Mouse (Mus musculus) liver, adult 2 months (tissue): ENCODE measurements around the gene Ehbp1. TPM values are rescaled to one million over a fixed set of nuclear protein-coding genes. Genes with fewer than 3 reads are reported as not detected.

Experiments used
- DNase-seq: peaks from one replicate; pipeline ENCODE4 v3.0.0-alpha.2; 2011; ENCODE audit warnings: low read depth, low spot score; ENCODE audit errors: extremely low read depth
- H3K27ac ChIP-seq: fragments of 200-500 bp; replicated peaks from 2 replicates; pipeline ENCODE4 v1.5.1; 2012; ENCODE audit warnings: low read depth, mild to moderate bottlenecking, control low read depth, inconsistent platforms, low read length; ENCODE audit not compliant: insufficient read depth
- H3K27me3 ChIP-seq: fragments of 200-500 bp; 2 replicates; pipeline ENCODE4 v1.6.1; 2012; ENCODE audit warnings: mild to moderate bottlenecking, moderate library complexity, low read length, inconsistent platforms; ENCODE audit not compliant: control insufficient read depth, insufficient read depth
- H3K36me3 ChIP-seq: fragments of 200-500 bp; 2 replicates; pipeline ENCODE4 v1.6.1; 2012; ENCODE audit warnings: low read length, inconsistent platforms; ENCODE audit not compliant: control insufficient read depth, insufficient read depth
- H3K4me1 ChIP-seq: fragments of 200-500 bp; 2 replicates; pipeline ENCODE4 v1.6.1; 2011; ENCODE audit warnings: low read length; ENCODE audit not compliant: control insufficient read depth, insufficient read depth
- H3K4me3 ChIP-seq: fragments of 200-500 bp; 2 replicates; pipeline ENCODE4 v1.5.1; 2011; ENCODE audit warnings: low read depth, mild to moderate bottlenecking, control low read depth, low read length, moderate library complexity; ENCODE audit not compliant: insufficient read depth
- H3K79me2 ChIP-seq: fragments of 200-500 bp; 2 replicates; pipeline ENCODE4 v1.6.1; 2012; ENCODE audit warnings: inconsistent platforms, mild to moderate bottlenecking, low read length, moderate library complexity; ENCODE audit not compliant: control insufficient read depth, insufficient read depth
- H3K9ac ChIP-seq: fragments of 200-500 bp; 2 replicates; pipeline ENCODE4 v1.6.1; 2012; ENCODE audit warnings: low read depth, mild to moderate bottlenecking, control low read depth, inconsistent platforms, low read length
- CTCF ChIP-seq: fragments of 200-500 bp; IDR thresholded peaks from 2 replicates; pipeline ENCODE4 v1.5.1; 2011; ENCODE audit warnings: low read depth, low read length, control low read depth
- POLR2A ChIP-seq: fragments of 200-500 bp; IDR thresholded peaks from 2 replicates; pipeline ENCODE4 v1.6.1; 2011; ENCODE audit warnings: low read length, control low read depth; ENCODE audit not compliant: insufficient read depth; ENCODE audit errors: extremely low read depth
- WGBS: fragments of 180-500 bp; shearing (Covaris S2); methylation state at CpG from one replicate; pipeline ENCODE4 v1.1.7; 2018; 5-methylcytosine and 5-hydroxymethylcytosine counted together
- polyA plus RNA-seq: library from polyadenylated mRNA; depleted of rRNA; stranded (reverse); fragments of >200 nt; gene quantifications from 2 replicates; pipeline ENCODE4 v1.2.3, GENCODE M21; 2012
- total RNA-seq: library from RNA; depleted of rRNA; stranded (reverse); fragments of >200 nt; gene quantifications from 2 replicates; pipeline ENCODE4 v1.2.3, GENCODE M21; 2014

Ehbp1 gene
- total and polyA plus RNA-seq, 2 experiments = 1.3 to 9.5 TPM

- Histone ChIP-seq H3K27ac (no peak overlapping the region), H3K4me1 (no peaks in the 10 kb centered on the region), H3K4me3 (no peak overlapping the region), H3K27me3 (no peaks in the 10 kb centered on the region), H3K9ac (no peak overlapping the region), H3K36me3 (no peaks in the 10 kb centered on the region), H3K79me2 (no peaks in the 10 kb centered on the region; the same call in 1 of the 2 replicates)
- no peak for DNase-seq
- TF ChIP-seq POLR2A (no peak), CTCF (no peak)
- 90% methylated on average over 2 of the region's 2 CpGs for WGBS
These were observed 92.7 kb downstream of the Ehbp1 start for GRCm38 (mm10) chr11:22249363-22249762.

- no peak for TF ChIP-seq CTCF
- no peak for TF ChIP-seq POLR2A
- no peak for DNase-seq
- H3K27ac ChIP-seq = no peak overlapping the region
These were observed 94.4 kb downstream of the Ehbp1 start for GRCm38 (mm10) chr11:22247736-22248135.

GRCm38 (mm10) chr11:22247069-22247468, 95.0 kb downstream of the Ehbp1 start:
- Histone ChIP-seq H3K79me2 (no peaks in the 10 kb centered on the region; the same call in 1 of the 2 replicates), H3K36me3 (no peaks in the 10 kb centered on the region), H3K4me3 (no peak overlapping the region), H3K27ac (no peak overlapping the region), H3K27me3 (no peaks in the 10 kb centered on the region), H3K4me1 (no peaks in the 10 kb centered on the region), H3K9ac (no peak overlapping the region)
- TF ChIP-seq CTCF = no peak
- no peak for TF ChIP-seq POLR2A
- no peak for DNase-seq

More at GRCm38 (mm10) chr11:22247736-22248135, 94.4 kb downstream of the Ehbp1 start:
- Histone ChIP-seq H3K4me3 (no peak overlapping the region), H3K4me1 (no peaks in the 10 kb centered on the region), H3K36me3 (no peaks in the 10 kb centered on the region), H3K79me2 (no peaks in the 10 kb centered on the region; the same call in 1 of the 2 replicates), H3K27me3 (no peaks in the 10 kb centered on the region), H3K9ac (no peak overlapping the region)
- 78% methylated on average over 4 of the region's 4 CpGs for WGBS

GRCm38 (mm10) chr11:22235558-22235957, 106.5 kb downstream of the Ehbp1 start:
- H3K4me1 ChIP-seq = no peaks in the 10 kb centered on the region
- WGBS = 85% methylated on average over 5 of the region's 5 CpGs
- H3K79me2 ChIP-seq = no peaks in the 10 kb centered on the region
- TF ChIP-seq CTCF = no peak
- TF ChIP-seq POLR2A = no peak
- no peak overlapping the region for H3K27ac ChIP-seq
- DNase-seq = no peak
- no peaks in the 10 kb centered on the region for H3K27me3 ChIP-seq
- H3K4me3 ChIP-seq = no peak overlapping the region
- H3K9ac ChIP-seq = no peak overlapping the region
- peaks cover 4% of the 10 kb centered on the region for H3K36me3 ChIP-seq

- Histone ChIP-seq H3K27ac (no peak overlapping the region), H3K4me1 (no peaks in the 10 kb centered on the region), H3K79me2 (no peaks in the 10 kb centered on the region), H3K27me3 (no peaks in the 10 kb centered on the region), H3K36me3 (peaks cover 4% of the 10 kb centered on the region), H3K9ac (no peak overlapping the region), H3K4me3 (no peak overlapping the region)
- DNase-seq = peak; percentile 17
- 75% methylated on average over 1 of the region's 1 CpGs for WGBS
- no peak for TF ChIP-seq POLR2A
- TF ChIP-seq CTCF = peak; percentile 64
These were observed 107.4 kb downstream of the Ehbp1 start for GRCm38 (mm10) chr11:22234739-22235138.

- DNase-seq = no peak
- Histone ChIP-seq H3K4me3 (no peak overlapping the region), H3K9ac (no peak overlapping the region), H3K36me3 (no peaks in the 10 kb centered on the region), H3K27ac (no peak overlapping the region), H3K4me1 (no peaks in the 10 kb centered on the region), H3K27me3 (no peaks in the 10 kb centered on the region), H3K79me2 (no peaks in the 10 kb centered on the region; the same call in 1 of the 2 replicates)
- WGBS = 93% methylated on average over 6 of the region's 6 CpGs
- TF ChIP-seq CTCF (no peak), POLR2A (no peak)
These were observed 111.2 kb downstream of the Ehbp1 start for GRCm38 (mm10) chr11:22230906-22231305.
